Mouse (Mus musculus): ENCODE data around the gene Slc22a7.

DNA sequence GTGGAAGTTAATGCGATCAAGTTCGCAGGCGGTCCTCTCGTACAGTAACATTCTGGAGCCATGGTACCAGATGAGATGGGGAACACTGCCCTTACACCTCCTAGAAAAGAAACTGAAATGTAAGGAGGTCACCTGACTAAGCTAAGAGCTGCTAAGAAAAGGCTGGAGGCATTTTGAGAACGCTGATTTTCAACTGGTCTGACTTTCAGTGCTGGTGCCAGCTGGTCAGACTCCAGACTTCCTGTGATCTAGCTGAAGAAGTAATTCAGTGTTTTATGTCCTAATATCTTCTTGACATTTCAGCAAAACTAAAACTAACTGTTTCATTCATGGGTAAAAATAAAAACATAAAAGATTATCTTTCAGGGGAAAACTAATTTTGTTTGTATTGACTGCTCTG lies 19.6 kb downstream of the Slc22a7 start:
- TF ChIP-seq CTCF (IDR thresholded peaks at IDR 0.05; ENCODE audit: extremely low read depth, insufficient read length, insufficient replicate concordance, low read depth, low read length) = no peak
- TF ChIP-seq POLR2A (IDR thresholded peaks at IDR 0.05; ENCODE audit: low read depth, low read length) = no peak
